Mouse (Mus musculus) forebrain, postnatal 0 days (tissue): ENCODE measurements around the gene Apoe. TPM values are rescaled to one million over a fixed set of nuclear protein-coding genes. Genes with fewer than 3 reads are reported as not detected.

Experiments used
- ATAC-seq: fragments of 200-750 bp; cut with Nextera tagmentation; 2 replicates; pipeline ENCODE4 v1.8.0; 2017; ENCODE audit warnings: mild to moderate bottlenecking, moderate library complexity
- DNase-seq: peaks from one replicate; pipeline ENCODE4 v3.0.0-alpha.2; 2015
- H3K27ac ChIP-seq: fragments of 300-500 bp; sonication (generic); 2 replicates; pipeline ENCODE4 v1.5.1; 2014; ENCODE audit warnings: low read depth, mild to moderate bottlenecking, antibody characterized with exemption, low read length, moderate library complexity, mixed read lengths
- H3K27me3 ChIP-seq: fragments of 300-500 bp; sonication (generic); 2 replicates; pipeline ENCODE4 v1.6.1; 2014; ENCODE audit warnings: mild to moderate bottlenecking, low read length, mixed read lengths; ENCODE audit not compliant: insufficient read depth
- H3K36me3 ChIP-seq: fragments of 300-500 bp; sonication (generic); 2 replicates; pipeline ENCODE4 v1.6.1; 2014; ENCODE audit warnings: mild to moderate bottlenecking, moderate library complexity; ENCODE audit not compliant: insufficient read depth
- H3K4me1 ChIP-seq: fragments of 300-500 bp; sonication (generic); 2 replicates; pipeline ENCODE4 v1.6.1; 2014; ENCODE audit warnings: antibody characterized with exemption; ENCODE audit not compliant: insufficient read depth
- H3K4me2 ChIP-seq: fragments of 300-500 bp; sonication (generic); 2 replicates; pipeline ENCODE4 v1.6.1; 2014; ENCODE audit warnings: low read depth, mild to moderate bottlenecking, moderate library complexity
- H3K4me3 ChIP-seq: fragments of 300-500 bp; sonication (generic); 2 replicates; pipeline ENCODE4 v1.5.1; 2014; ENCODE audit warnings: low read depth, low read length, mixed read lengths
- H3K9ac ChIP-seq: fragments of 300-500 bp; sonication (generic); 2 replicates; pipeline ENCODE4 v1.6.1; 2014; ENCODE audit warnings: mild to moderate bottlenecking
- H3K9me3 ChIP-seq: fragments of 300-500 bp; sonication (generic); 2 replicates; pipeline ENCODE4 v1.6.1; 2016; ENCODE audit warnings: low read length
- CTCF ChIP-seq: sonication (generic); IDR thresholded peaks from 2 replicates; pipeline ENCODE4 v1.5.1; 2016; ENCODE audit warnings: antibody characterized with exemption, control low read depth, low read depth
- WGBS: fragments of 180-500 bp; shearing (Covaris S2); extraction: QIAGEN DNeasy Blood & Tissue Kit; methylation state at CpG from one replicate; pipeline ENCODE4 v1.1.7; 2014; 5-methylcytosine and 5-hydroxymethylcytosine counted together
- polyA plus RNA-seq: library from polyadenylated mRNA; unstranded; fragments of >200 nt; fragmentation: Nextera tagmentation; extraction: Ambion mirVana; gene quantifications from 2 replicates; pipeline ENCODE4 v1.2.1, GENCODE M21; 2015
- total RNA-seq: library from RNA; depleted of rRNA; stranded (reverse); fragments of >200 nt; gene quantifications from 2 replicates; pipeline ENCODE4 v1.2.3, GENCODE M21; 2014; rRNA removed

Gene Apoe
- total and polyA plus RNA-seq, 2 experiments from 2014 or later: 1,116 to 1,495 TPM

DNA sequence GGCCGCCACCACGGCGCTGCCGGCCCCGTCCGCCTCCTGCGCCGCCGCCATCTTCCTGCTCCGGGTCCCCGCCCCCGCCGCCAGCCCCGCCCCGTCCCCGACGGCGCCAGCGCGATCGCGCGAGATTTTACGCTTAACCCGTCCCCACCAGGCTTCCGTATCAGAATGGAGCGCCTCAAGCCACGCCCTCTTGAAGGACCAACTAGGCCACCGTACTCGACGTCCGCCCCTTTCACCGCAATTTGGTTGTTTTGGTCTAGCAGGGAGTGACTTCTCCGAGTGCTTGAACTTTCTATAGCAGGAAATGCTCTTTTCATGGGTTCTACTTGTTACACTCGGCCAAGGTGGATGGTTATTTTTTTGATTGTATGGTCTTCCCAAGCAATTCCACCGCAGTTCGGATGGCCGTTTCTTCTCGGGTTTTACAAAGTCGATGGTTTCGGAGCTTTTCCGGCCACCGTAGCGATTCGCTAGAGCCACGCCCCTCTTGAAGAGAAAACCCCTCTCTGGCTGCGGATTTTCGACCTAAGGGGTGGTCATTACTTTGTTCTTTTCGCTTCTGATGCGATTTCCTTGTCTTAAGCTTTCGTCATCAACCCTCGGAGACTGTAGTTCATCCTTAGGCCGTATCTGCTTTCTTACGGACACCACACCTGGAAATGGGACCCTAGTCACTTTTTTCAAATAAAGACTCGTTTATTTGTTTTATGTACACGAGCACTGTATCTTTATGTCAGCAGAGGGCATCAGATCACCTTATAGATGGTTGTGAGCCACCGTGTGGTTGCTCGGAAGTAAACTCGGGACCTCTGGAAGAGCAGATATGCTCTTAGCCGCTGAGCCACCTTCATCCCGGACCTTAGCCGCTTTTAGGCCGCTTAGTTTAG lies 33.8 kb downstream of the Apoe start, which contains the start of gene Clptm1:
Clptm1 (minus strand) TSS at position 79 of the 887 bp plus-strand sequence.
- DNase-seq (peak; percentile 99), ATAC-seq (peak; percentile 89)
- 2% methylated on average over 62 of the region's 63 CpGs for WGBS
- Histone ChIP-seq H3K27me3 (no peaks in the 10 kb centered on the region), H3K27ac (peak within 1 kb of the TSS; percentile 91), H3K4me2 (peak within 1 kb of the TSS; percentile 79), H3K4me1 (peaks cover 10% of the 10 kb centered on the region), H3K9ac (peak within 1 kb of the TSS; percentile 99), H3K4me3 (peak within 1 kb of the TSS; percentile 100), H3K9me3 (no peaks in the 10 kb centered on the region), H3K36me3 (peaks cover 10% of the 10 kb centered on the region; the same call in 1 of the 2 replicates)
- peak; percentile 67 for TF ChIP-seq CTCF

DNA sequence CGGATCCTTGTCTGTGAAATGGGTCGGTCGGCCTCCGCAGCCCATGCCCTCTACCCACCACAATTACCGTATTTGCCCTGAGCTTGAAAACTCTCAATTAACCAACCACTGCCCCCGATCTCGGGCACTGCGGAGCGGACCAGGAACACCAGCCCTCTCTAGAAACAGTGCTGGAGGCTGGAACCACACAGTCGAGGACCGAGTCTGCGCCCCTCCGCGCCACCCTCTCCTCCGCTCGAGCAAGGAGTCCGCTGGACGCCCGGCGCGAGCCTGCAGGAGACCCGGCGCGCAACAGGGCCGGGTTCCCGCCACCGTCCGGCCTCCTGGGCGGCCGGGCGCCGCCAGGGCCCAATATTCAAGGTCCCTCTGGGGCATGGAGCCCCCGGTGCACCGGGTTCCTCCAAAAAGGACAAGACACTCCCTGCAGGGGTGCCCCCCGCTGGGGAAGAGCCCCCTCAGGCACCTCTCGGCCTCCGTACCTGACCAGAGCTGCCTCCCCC lies 34.5 kb downstream of the Apoe start:
- H3K4me3 ChIP-seq: peak overlapping the region; percentile 100
- peak; percentile 23 for ATAC-seq
- peak overlapping the region; percentile 99 for H3K9ac ChIP-seq
- peaks cover 10% of the 10 kb centered on the region for H3K4me1 ChIP-seq
- H3K4me2 ChIP-seq: peak overlapping the region; percentile 79
- H3K36me3 ChIP-seq: peaks cover 10% of the 10 kb centered on the region; the same call in 1 of the 2 replicates
- no peak for DNase-seq
- no peaks in the 10 kb centered on the region for H3K9me3 ChIP-seq
- no peaks in the 10 kb centered on the region for H3K27me3 ChIP-seq
- under 1% methylated on average over 37 of the region's 37 CpGs for WGBS
- no peak for TF ChIP-seq CTCF
- H3K27ac ChIP-seq: peak overlapping the region; percentile 76

DNA sequence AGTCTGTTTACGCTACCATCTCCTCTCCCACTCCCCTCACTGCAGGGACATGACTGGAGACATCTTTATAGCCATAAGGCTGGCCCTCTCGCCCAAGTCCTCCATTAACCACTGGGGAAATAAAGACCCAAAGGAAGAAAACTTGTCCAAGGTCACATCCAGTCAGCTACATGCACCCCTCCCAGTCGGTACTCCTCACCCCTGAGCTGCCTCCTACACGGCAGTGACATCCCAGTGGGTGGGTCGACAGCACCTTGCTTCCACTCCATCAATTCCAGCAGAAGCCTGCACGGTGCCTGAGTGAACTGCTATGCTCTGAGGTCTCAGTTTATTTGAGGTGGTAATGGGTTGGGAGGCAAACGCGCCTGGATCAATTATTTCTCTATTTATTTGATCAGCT lies 35.0 kb downstream of the Apoe start:
- Histone ChIP-seq H3K4me2 (peak overlapping the region; percentile 79), H3K36me3 (peaks cover 10% of the 10 kb centered on the region; the same call in 1 of the 2 replicates), H3K4me1 (peaks cover 10% of the 10 kb centered on the region), H3K27me3 (no peaks in the 10 kb centered on the region), H3K27ac (no peak overlapping the region; the same call in 1 of the 2 replicates), H3K4me3 (peak overlapping the region; percentile 100), H3K9ac (peak overlapping the region; percentile 99), H3K9me3 (no peaks in the 10 kb centered on the region)
- no peak for TF ChIP-seq CTCF
- no peak for ATAC-seq
- 18% methylated on average over 8 of the region's 8 CpGs for WGBS
- no peak for DNase-seq

DNA sequence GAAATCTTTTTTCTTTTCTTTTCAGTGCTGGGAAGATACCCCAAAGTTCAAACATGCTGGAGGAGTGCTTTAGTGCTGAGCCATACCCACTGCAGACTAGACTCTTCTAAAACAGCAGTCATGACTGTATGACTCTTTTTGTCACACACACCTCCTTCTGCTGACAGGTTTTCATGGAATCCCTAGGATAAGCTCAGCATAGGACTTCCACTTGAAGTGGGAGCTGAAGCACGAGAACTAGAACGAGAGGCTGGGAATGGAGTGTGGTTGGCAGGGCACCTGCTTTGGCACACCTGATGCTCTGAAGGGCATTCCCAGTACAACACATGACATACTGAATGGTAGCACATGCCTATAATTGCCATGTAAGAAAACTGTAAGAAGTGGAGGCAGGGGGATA lies 46.4 kb downstream of the Apoe start:
- H3K36me3 ChIP-seq: peaks cover 62% of the 10 kb centered on the region
- no peaks in the 10 kb centered on the region for H3K4me1 ChIP-seq
- H3K9ac ChIP-seq: no peak overlapping the region
- TF ChIP-seq CTCF: no peak
- H3K27ac ChIP-seq: no peak overlapping the region
- DNase-seq (no peak), ATAC-seq (no peak)
- 96% methylated on average over 2 of the region's 2 CpGs for WGBS
- H3K27me3 ChIP-seq: no peaks in the 10 kb centered on the region
- no peak overlapping the region for H3K4me2 ChIP-seq
- no peak overlapping the region for H3K4me3 ChIP-seq
- H3K9me3 ChIP-seq: no peaks in the 10 kb centered on the region

DNA sequence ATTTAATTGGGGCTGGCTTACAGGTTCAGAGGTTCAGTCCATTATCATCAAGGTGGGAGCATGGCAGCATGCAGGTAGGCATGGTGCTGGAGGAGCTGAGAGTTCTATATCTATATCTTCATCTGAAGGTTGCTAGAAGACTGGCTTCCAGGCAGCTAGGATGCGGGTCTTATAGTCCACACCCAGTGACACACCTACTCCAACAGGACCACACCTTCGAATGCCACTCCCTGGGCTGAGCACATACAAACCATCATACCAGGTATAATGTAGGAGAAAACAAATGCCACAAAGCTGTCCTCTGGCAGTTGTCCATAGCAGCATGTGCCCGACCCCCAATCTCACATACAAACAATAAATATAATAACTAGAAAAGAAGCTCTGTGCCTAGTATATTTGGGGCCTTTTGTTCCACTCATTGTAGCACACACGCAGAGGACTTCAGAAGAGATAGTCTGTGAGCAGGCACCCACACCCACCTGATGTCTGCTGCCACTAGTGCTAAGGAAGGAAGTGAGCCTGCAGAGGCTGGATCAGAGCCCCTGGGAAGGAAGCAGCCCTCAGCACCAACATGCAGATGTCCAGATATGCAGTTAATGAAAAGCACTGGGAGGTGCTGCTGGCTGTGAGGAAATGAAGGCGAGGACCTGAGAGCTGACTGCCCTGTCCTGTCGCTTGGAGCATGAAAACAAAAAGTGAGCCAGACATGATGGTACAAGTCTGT lies 47.8 kb downstream of the Apoe start:
- Histone ChIP-seq H3K36me3 (peaks cover 70% of the 10 kb centered on the region), H3K4me2 (no peak overlapping the region), H3K9me3 (no peaks in the 10 kb centered on the region), H3K4me3 (no peak overlapping the region), H3K4me1 (no peaks in the 10 kb centered on the region), H3K27ac (no peak overlapping the region), H3K27me3 (no peaks in the 10 kb centered on the region), H3K9ac (no peak overlapping the region)
- no peak for ATAC-seq
- DNase-seq: no peak
- no peak for TF ChIP-seq CTCF
- WGBS: 93% methylated on average over 6 of the region's 6 CpGs

Other genes with a start within 250 kb of the Apoe start
- 46.7 and 47.1 TPM in 2 replicates for gene Mark4, start 240.4 kb downstream of the Apoe start, total RNA-seq
- 16.1 and 21.0 TPM in 2 replicates for gene Mark4, start 240.4 kb downstream of the Apoe start, polyA plus RNA-seq
- 0.14 and 0.23 TPM in 2 replicates for gene Exoc3l2, start 235.9 kb downstream of the Apoe start, total RNA-seq
- 0.36 and 0.38 TPM in 2 replicates for gene Exoc3l2, start 235.9 kb downstream of the Apoe start, polyA plus RNA-seq
- gene Bloc1s3, start 190.8 kb downstream of the Apoe start, total RNA-seq: 17.3 and 17.8 TPM in 2 replicates
- 4.5 and 5.1 TPM in 2 replicates for gene Bloc1s3, start 190.8 kb downstream of the Apoe start, polyA plus RNA-seq
- gene Trappc6a, start 190.8 kb downstream of the Apoe start, total RNA-seq: 28.5 and 28.8 TPM in 2 replicates
- 38.7 and 38.8 TPM in 2 replicates for gene Trappc6a, start 190.8 kb downstream of the Apoe start, polyA plus RNA-seq
- gene Nkpd1, start 181.3 kb downstream of the Apoe start, total RNA-seq: 2.0 and 3.4 TPM in 2 replicates
- 1.1 and 2.3 TPM in 2 replicates for gene Nkpd1, start 181.3 kb downstream of the Apoe start, polyA plus RNA-seq
- 86.4 and 87.8 TPM in 2 replicates for gene Ppp1r37, start 136.1 kb downstream of the Apoe start, total RNA-seq
- gene Ppp1r37, start 136.1 kb downstream of the Apoe start, polyA plus RNA-seq: 23.4 and 27.2 TPM in 2 replicates
- 0.31 and 1.2 TPM in 2 replicates for gene Zfp296, start 121.9 kb downstream of the Apoe start, total RNA-seq
- gene Zfp296, start 121.9 kb downstream of the Apoe start, polyA plus RNA-seq: 0.09 and 0.16 TPM in 2 replicates
- gene Gemin7, start 121.6 kb downstream of the Apoe start, total RNA-seq: 38.2 and 56.4 TPM in 2 replicates
- 145 and 148 TPM in 2 replicates for gene Gemin7, start 121.6 kb downstream of the Apoe start, polyA plus RNA-seq
- gene Clasrp, start 94.7 kb downstream of the Apoe start, total RNA-seq: 56.0 and 89.0 TPM in 2 replicates
- gene Clasrp, start 94.7 kb downstream of the Apoe start, polyA plus RNA-seq: 50.1 and 56.8 TPM in 2 replicates
- gene Relb, start 69.8 kb downstream of the Apoe start, total RNA-seq: 6.5 and 6.9 TPM in 2 replicates
- gene Relb, start 69.8 kb downstream of the Apoe start, polyA plus RNA-seq: 4.5 and 5.4 TPM in 2 replicates
- 93.2 and 109 TPM in 2 replicates for gene Clptm1, start 34.2 kb downstream of the Apoe start, total RNA-seq
- 111 and 136 TPM in 2 replicates for gene Clptm1, start 34.2 kb downstream of the Apoe start, polyA plus RNA-seq
- gene Apoc2, start 21.2 kb downstream of the Apoe start, total RNA-seq: 0.86 TPM in 1 of 2 replicates, not detected in the other
- 0.50 TPM in 1 of 2 replicates, not detected in the other for gene Apoc2, start 21.2 kb downstream of the Apoe start, polyA plus RNA-seq
- gene Gm44805, start 17.8 kb downstream of the Apoe start, total RNA-seq: not detected in 2 replicates
- gene Gm44805, start 17.8 kb downstream of the Apoe start, polyA plus RNA-seq: not detected in 2 replicates
- not detected in 2 replicates for gene Apoc4, start 17.7 kb downstream of the Apoe start, total RNA-seq
- gene Apoc4, start 17.7 kb downstream of the Apoe start, polyA plus RNA-seq: not detected in 2 replicates
- gene Apoc1, start 6.5 kb downstream of the Apoe start, total RNA-seq: 2.1 and 5.3 TPM in 2 replicates
- gene Apoc1, start 6.5 kb downstream of the Apoe start, polyA plus RNA-seq: 3.0 and 5.5 TPM in 2 replicates
- gene Tomm40, start 16.2 kb upstream of the Apoe start, total RNA-seq: 98.9 and 113 TPM in 2 replicates
- 146 and 147 TPM in 2 replicates for gene Tomm40, start 16.2 kb upstream of the Apoe start, polyA plus RNA-seq
- gene Nectin2, start 51.3 kb upstream of the Apoe start, total RNA-seq: 44.2 and 44.7 TPM in 2 replicates
- 47.2 and 48.7 TPM in 2 replicates for gene Nectin2, start 51.3 kb upstream of the Apoe start, polyA plus RNA-seq
- gene Bcam, start 71.8 kb upstream of the Apoe start, total RNA-seq: 12.2 and 19.5 TPM in 2 replicates
- gene Bcam, start 71.8 kb upstream of the Apoe start, polyA plus RNA-seq: 10.9 and 12.7 TPM in 2 replicates
- 0.38 and 1.1 TPM in 2 replicates for gene Cblc, start 97.6 kb upstream of the Apoe start, total RNA-seq
- 0.67 and 0.84 TPM in 2 replicates for gene Cblc, start 97.6 kb upstream of the Apoe start, polyA plus RNA-seq
- gene Bcl3, start 123.6 kb upstream of the Apoe start, total RNA-seq: 0.43 and 0.77 TPM in 2 replicates
- 0.28 and 0.86 TPM in 2 replicates for gene Bcl3, start 123.6 kb upstream of the Apoe start, polyA plus RNA-seq
- 32.4 and 33.3 TPM in 2 replicates for gene Gm19345, start 152.8 kb upstream of the Apoe start, total RNA-seq
- gene Gm19345, start 152.8 kb upstream of the Apoe start, polyA plus RNA-seq: 14.6 and 16.4 TPM in 2 replicates
- gene Ceacam16, start 162.1 kb upstream of the Apoe start, total RNA-seq: not detected in 2 replicates
- gene Ceacam16, start 162.1 kb upstream of the Apoe start, polyA plus RNA-seq: 0.53 and 0.84 TPM in 2 replicates
- not detected in 2 replicates for gene Ceacam19, start 188.8 kb upstream of the Apoe start, total RNA-seq
- gene Ceacam19, start 188.8 kb upstream of the Apoe start, polyA plus RNA-seq: not detected in 2 replicates
- gene Pvr, start 222.0 kb upstream of the Apoe start, total RNA-seq: 12.0 and 12.8 TPM in 2 replicates
- 4.2 and 6.1 TPM in 2 replicates for gene Pvr, start 222.0 kb upstream of the Apoe start, polyA plus RNA-seq